Mouse (Mus musculus): ENCODE results near the gene Pgk1.
A peak's percentile ranks its signal among the peaks of the same experiment; 100 is the strongest.

The Pgk1 gene

DNA sequence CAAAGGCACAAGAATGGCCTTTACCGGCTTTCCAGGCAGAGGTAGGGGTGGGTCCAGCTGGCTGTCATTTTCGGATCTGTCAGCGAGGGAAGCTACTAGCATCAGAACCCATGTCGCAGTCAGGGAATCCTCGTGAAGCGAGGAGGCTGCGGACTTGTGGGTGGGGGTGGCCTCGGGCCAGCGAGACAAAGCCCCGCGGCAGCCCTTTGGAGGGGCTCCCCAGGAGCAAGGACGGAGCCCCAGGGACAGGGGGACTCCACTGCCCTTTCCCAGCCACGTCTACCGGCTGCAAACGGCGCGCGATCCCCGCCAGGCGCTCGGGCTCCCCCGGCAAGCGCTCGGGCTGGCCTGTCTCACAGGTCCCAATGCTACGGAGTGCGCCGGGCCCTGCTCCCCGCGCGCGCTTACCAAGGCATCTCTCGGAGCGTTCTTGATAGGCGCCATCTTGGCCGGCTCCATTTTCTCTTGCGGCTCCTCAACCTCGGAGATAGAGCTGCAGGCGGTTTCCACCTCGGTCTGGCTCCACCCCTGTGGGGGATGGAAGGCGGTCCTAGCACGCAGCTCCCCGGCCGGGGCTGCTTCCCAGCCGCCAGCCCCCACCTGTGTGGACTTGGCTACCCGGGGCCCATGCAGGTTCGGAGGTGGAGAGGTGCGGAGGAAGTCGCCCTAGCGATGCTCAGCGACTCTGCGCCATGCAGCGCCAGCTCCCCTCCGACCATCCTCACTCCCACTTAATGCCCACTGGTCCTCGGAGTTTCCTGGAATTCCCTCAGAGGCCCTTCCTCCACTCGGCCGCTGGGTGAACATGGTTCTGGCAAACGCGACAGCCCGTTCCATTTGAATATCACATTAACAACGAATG lies 32.5 kb downstream of the Pgk1 start:
- peak; percentile 53 to 61 for DNase-seq (ENCODE audit: low spot score in 2 of 2)

GRCm38 (mm10) chrX:106221058-106221457 lies 34.2 kb downstream of the Pgk1 start, which contains the start of gene Taf9b:
Gene Taf9b (minus strand): TSS chrX:106221158.
- DNase-seq (ENCODE audit: low spot score in 2 of 2): no peak

Measured in frontal cortex, postnatal 14 days (tissue).